Mouse (Mus musculus) neural tube, embryonic 13.5 days (tissue): Measurements from ENCODE around the gene Cabp4. TPM values are rescaled to one million over a fixed set of nuclear protein-coding genes. Genes with fewer than 3 reads are reported as not detected.
A peak's percentile ranks its signal among the peaks of the same experiment; 100 is the strongest.

Source experiments
- ATAC-seq: fragments of 200-750 bp; cut with Nextera tagmentation; 2 replicates; pipeline ENCODE4 v1.8.0; 2017; ENCODE audit warnings: low read depth, mild to moderate bottlenecking, moderate TSS enrichment, moderate library complexity
- H3K27ac ChIP-seq: fragments of 300-500 bp; sonication (generic); replicated peaks from 2 replicates; pipeline ENCODE4 v1.5.1; 2015; ENCODE audit warnings: moderate library complexity, mild to moderate bottlenecking, inconsistent platforms
- H3K27me3 ChIP-seq: fragments of 300-500 bp; sonication (generic); 2 replicates; pipeline ENCODE4 v1.6.1; 2015; ENCODE audit warnings: mild to moderate bottlenecking, inconsistent platforms
- H3K36me3 ChIP-seq: fragments of 300-500 bp; sonication (generic); 2 replicates; pipeline ENCODE4 v1.6.1; 2015; ENCODE audit warnings: mild to moderate bottlenecking, inconsistent platforms
- H3K4me1 ChIP-seq: fragments of 300-500 bp; sonication (generic); replicated peaks from 2 replicates; pipeline ENCODE4 v1.6.1; 2015; ENCODE audit warnings: inconsistent platforms
- H3K4me2 ChIP-seq: fragments of 300-500 bp; sonication (generic); 2 replicates; pipeline ENCODE4 v1.6.1; 2015; ENCODE audit warnings: inconsistent platforms, mild to moderate bottlenecking, moderate library complexity
- H3K4me3 ChIP-seq: fragments of 300-500 bp; sonication (generic); 2 replicates; pipeline ENCODE4 v1.5.1; 2015; ENCODE audit warnings: mild to moderate bottlenecking, inconsistent platforms
- H3K9ac ChIP-seq: fragments of 300-500 bp; sonication (generic); 2 replicates; pipeline ENCODE4 v1.6.1; 2015; ENCODE audit warnings: moderate library complexity, mild to moderate bottlenecking, inconsistent platforms
- H3K9me3 ChIP-seq: fragments of 300-500 bp; sonication (generic); 2 replicates; pipeline ENCODE4 v1.6.1; 2016; ENCODE audit warnings: inconsistent platforms
- WGBS: fragments of 180-500 bp; shearing (Covaris S2); methylation state at CpG from one replicate; pipeline ENCODE4 v1.1.7; 2015; 5-methylcytosine and 5-hydroxymethylcytosine counted together
- polyA plus RNA-seq: library from polyadenylated mRNA; unstranded; fragments of >200 nt; fragmentation: Nextera tagmentation; extraction: Ambion mirVana; gene quantifications from 2 replicates; pipeline ENCODE4 v1.2.1, GENCODE M21; 2015

The Cabp4 gene
- polyA plus RNA-seq, 1 experiment from 2014 or later: 0.14 TPM

GRCm38 (mm10) chr19:4102626-4103025, 41.2 kb downstream of the Cabp4 start:
- 95% methylated on average over 12 of the region's 12 CpGs for whole genome bisulfite sequencing
- Histone ChIP-seq H3K36me3 (peaks cover 25% of the 10 kb centered on the region), H3K27me3 (peaks cover 16% of the 10 kb centered on the region), H3K4me1 (peaks cover 58% of the 10 kb centered on the region), H3K9ac (no peak overlapping the region), H3K27ac (no peak overlapping the region), H3K9me3 (no peaks in the 10 kb centered on the region), H3K4me3 (no peak overlapping the region), H3K4me2 (no peak overlapping the region)
- no peak for ATAC-seq

GRCm38 (mm10) chr19:4102049-4102448, 41.8 kb downstream of the Cabp4 start:
- H3K27me3 ChIP-seq: peaks cover 16% of the 10 kb centered on the region
- no peaks in the 10 kb centered on the region for H3K9me3 ChIP-seq
- H3K9ac ChIP-seq: no peak overlapping the region
- H3K4me1 ChIP-seq: peaks cover 62% of the 10 kb centered on the region
- peak overlapping the region; percentile 60 for H3K4me3 ChIP-seq
- peak overlapping the region; percentile 85 for H3K4me2 ChIP-seq
- WGBS: 88% methylated on average over 2 of the region's 2 CpGs
- H3K27ac ChIP-seq: no peak overlapping the region
- ATAC-seq: no peak
- peaks cover 20% of the 10 kb centered on the region for H3K36me3 ChIP-seq

- H3K27ac ChIP-seq: peak overlapping the region; percentile 78; the same call in 1 of the 2 replicates
- no peaks in the 10 kb centered on the region for H3K9me3 ChIP-seq
These were observed 42.4 kb downstream of the Cabp4 start for GRCm38 (mm10) chr19:4101466-4101865.

GRCm38 (mm10) chr19:4100718-4101261, 43.0 kb downstream of the Cabp4 start:
- 0 out of 2 replicates have a peak, but pooled peaks have one; percentile 3 for ATAC-seq
- under 1% methylated on average over 52 of the region's 52 CpGs for WGBS
- peaks cover 16% of the 10 kb centered on the region for H3K27me3 ChIP-seq
- peak overlapping the region; percentile 85 for H3K4me2 ChIP-seq
- H3K27ac ChIP-seq: peak overlapping the region; percentile 78
- peaks cover 14% of the 10 kb centered on the region for H3K36me3 ChIP-seq
- peak overlapping the region; percentile 60 for H3K4me3 ChIP-seq
- H3K4me1 ChIP-seq: peaks cover 69% of the 10 kb centered on the region
- H3K9ac ChIP-seq: peak overlapping the region; percentile 80
- no peaks in the 10 kb centered on the region for H3K9me3 ChIP-seq

More at GRCm38 (mm10) chr19:4101466-4101865, 42.4 kb downstream of the Cabp4 start:
- Histone ChIP-seq H3K4me3 (peak overlapping the region; percentile 60), H3K36me3 (peaks cover 14% of the 10 kb centered on the region), H3K9ac (peak overlapping the region; percentile 80), H3K4me1 (peaks cover 63% of the 10 kb centered on the region), H3K27me3 (peaks cover 16% of the 10 kb centered on the region), H3K4me2 (peak overlapping the region; percentile 85)
- 60% methylated on average over 6 of the region's 6 CpGs for WGBS
- ATAC-seq: no peak

- Histone ChIP-seq H3K36me3 (peaks cover 7% of the 10 kb centered on the region; the same call in 1 of the 2 replicates), H3K27me3 (peaks cover 16% of the 10 kb centered on the region), H3K27ac (peak within 1 kb of the TSS; percentile 78), H3K4me1 (peaks cover 69% of the 10 kb centered on the region), H3K4me2 (peak within 1 kb of the TSS; percentile 85), H3K9me3 (no peaks in the 10 kb centered on the region), H3K4me3 (peak within 1 kb of the TSS; percentile 60), H3K9ac (peak within 1 kb of the TSS; percentile 80)
- 1% methylated on average over 49 of the region's 53 CpGs for WGBS
- ATAC-seq: no peak
These were observed 43.8 kb downstream of the Cabp4 start, which contains the start of gene Pitpnm1 for GRCm38 (mm10) chr19:4099837-4100717. TSS of gene Pitpnm1 (plus strand) at chr19:4099998.

DNA sequence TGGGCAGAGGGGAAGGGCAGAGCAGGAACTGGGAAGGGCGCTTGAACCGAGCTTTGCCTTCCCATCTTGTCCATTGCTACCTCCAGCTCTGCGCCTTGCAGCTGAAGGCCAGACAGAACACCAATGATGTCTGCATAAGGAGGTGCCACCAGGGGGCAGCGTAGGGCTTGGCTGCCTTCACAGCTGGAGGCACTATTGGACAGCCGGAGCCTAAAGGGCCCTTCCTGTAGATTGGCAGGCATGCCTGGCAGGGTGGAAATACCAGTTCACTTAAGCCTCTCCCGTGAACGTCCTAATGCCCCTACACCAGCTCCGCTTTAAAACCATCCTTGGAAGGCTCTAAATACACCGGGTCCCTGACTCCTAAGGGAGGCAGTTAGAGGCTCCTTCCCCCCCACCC, 44.8 kb downstream of the Cabp4 start:
- Histone ChIP-seq H3K36me3 (0 out of 2 replicates have a peak, but pooled peaks cover 4% of the 10 kb centered on the region), H3K9ac (0 out of 2 replicates have a peak overlapping the region, but pooled peaks have one; percentile 80), H3K27ac (no peak overlapping the region), H3K4me2 (peak overlapping the region; percentile 85), H3K4me1 (peaks cover 62% of the 10 kb centered on the region), H3K4me3 (no peak overlapping the region), H3K9me3 (no peaks in the 10 kb centered on the region), H3K27me3 (peaks cover 16% of the 10 kb centered on the region)
- ATAC-seq: no peak
- WGBS: 16% methylated on average over 9 of the region's 9 CpGs

- Histone ChIP-seq H3K27me3 (peaks cover 15% of the 10 kb centered on the region), H3K4me3 (no peak overlapping the region), H3K9me3 (no peaks in the 10 kb centered on the region), H3K36me3 (0 out of 2 replicates have a peak, but pooled peaks cover 3% of the 10 kb centered on the region), H3K27ac (no peak overlapping the region), H3K9ac (peak overlapping the region; percentile 70; the same call in 1 of the 2 replicates), H3K4me2 (peak overlapping the region; percentile 85; the same call in 1 of the 2 replicates), H3K4me1 (peaks cover 62% of the 10 kb centered on the region)
- no peak for ATAC-seq
- 93% methylated on average over 13 of the region's 13 CpGs for WGBS
These were observed 45.4 kb downstream of the Cabp4 start for GRCm38 (mm10) chr19:4098426-4098825.

DNA sequence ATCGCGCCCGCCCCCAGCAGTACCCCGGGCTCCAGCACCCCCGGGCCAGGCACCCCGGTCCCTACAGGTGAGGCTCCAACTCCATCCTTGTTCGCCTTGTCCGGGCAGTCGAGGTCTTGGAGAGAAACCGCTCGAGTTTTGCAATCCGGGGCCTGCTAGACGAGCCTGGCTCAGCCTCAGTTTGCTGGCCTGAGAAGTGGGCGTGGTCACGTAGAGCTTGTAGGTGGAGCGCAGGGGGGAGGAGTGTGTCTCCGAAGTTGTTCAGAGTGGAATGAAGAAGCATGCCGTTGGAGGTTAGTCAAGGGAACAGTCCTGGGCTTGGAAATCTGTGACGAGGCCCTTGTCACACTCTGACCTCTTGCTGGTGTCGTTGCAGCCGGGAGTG, 46.4 kb downstream of the Cabp4 start:
- Histone ChIP-seq H3K36me3 (no peaks in the 10 kb centered on the region), H3K27me3 (peaks cover 12% of the 10 kb centered on the region), H3K4me3 (peak overlapping the region; percentile 69), H3K4me1 (peaks cover 59% of the 10 kb centered on the region), H3K4me2 (peak overlapping the region; percentile 85), H3K27ac (peak overlapping the region; percentile 88), H3K9ac (peak overlapping the region; percentile 70), H3K9me3 (no peaks in the 10 kb centered on the region)
- WGBS: 2% methylated on average over 21 of the region's 21 CpGs
- ATAC-seq: no peak; the same call in 1 of the 2 replicates

- H3K27ac ChIP-seq: peak within 1 kb of the TSS; percentile 88
- peak; percentile 94 for ATAC-seq
- H3K9ac ChIP-seq: peak within 1 kb of the TSS; percentile 70
- H3K9me3 ChIP-seq: no peaks in the 10 kb centered on the region
- WGBS: under 1% methylated on average over 65 of the region's 65 CpGs
- peaks cover 8% of the 10 kb centered on the region for H3K27me3 ChIP-seq
- peak within 1 kb of the TSS; percentile 85 for H3K4me2 ChIP-seq
- H3K36me3 ChIP-seq: no peaks in the 10 kb centered on the region
- H3K4me1 ChIP-seq: peaks cover 53% of the 10 kb centered on the region
- H3K4me3 ChIP-seq: peak within 1 kb of the TSS; percentile 69
These were observed 47.0 kb downstream of the Cabp4 start, which contains the start of gene Cdk2ap2 for GRCm38 (mm10) chr19:4096642-4097440. TSS of gene Cdk2ap2 (plus strand) at chr19:4097182.

DNA sequence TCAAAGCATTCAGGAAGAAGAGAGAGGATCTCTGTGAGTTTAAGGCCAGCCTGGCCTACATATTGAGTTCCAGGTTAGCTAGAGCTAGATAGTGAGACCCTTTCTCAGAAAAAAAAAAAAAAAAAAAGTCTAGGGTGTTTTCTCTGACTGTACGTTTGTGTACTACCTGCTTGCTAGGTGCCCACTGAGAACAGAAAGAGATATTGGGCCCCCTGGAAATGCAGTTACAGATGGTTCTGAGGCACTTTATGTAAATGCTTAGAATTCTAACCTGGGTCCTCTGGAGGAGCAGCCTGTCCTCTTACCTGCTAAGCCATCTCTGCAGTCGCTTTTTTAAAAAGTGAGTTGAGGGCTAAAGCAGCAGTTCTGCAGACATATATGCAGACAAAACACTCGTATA, 48.0 kb downstream of the Cabp4 start:
- Histone ChIP-seq H3K9ac (no peak overlapping the region), H3K27ac (0 out of 2 replicates have a peak overlapping the region, but pooled peaks have one; percentile 88), H3K36me3 (no peaks in the 10 kb centered on the region), H3K9me3 (no peaks in the 10 kb centered on the region), H3K4me1 (peaks cover 43% of the 10 kb centered on the region), H3K27me3 (no peaks in the 10 kb centered on the region; the same call in 1 of the 2 replicates), H3K4me2 (peak overlapping the region; percentile 85), H3K4me3 (no peak overlapping the region)
- WGBS: 62% methylated on average over 3 of the region's 3 CpGs
- no peak for ATAC-seq

DNA sequence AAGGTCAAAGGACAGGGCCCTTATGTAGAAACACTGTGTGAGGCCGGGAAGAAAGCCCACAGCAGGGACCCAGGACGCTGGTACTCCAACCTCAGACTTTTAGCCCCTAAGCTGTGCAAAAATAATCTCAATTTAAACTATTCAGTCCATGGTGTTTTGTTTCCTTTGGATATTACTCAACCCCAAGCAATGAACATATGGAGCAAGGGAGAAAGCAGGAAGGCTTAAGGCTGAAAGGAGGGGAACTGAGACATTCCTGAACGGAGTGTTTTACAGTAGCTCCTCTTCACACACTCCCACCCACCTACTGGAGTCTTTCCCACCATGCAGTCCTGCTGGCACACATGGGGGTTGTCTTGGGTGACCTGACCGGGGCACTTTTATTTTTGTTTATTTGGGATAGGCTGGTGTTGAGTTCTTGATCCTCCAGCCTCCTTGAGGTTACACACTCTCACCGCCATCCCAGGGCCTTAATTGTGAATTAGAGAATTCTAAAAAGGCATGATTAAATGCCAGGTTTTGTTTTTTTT, 49.0 kb downstream of the Cabp4 start:
- H3K27me3 ChIP-seq: no peaks in the 10 kb centered on the region; the same call in 1 of the 2 replicates
- H3K9ac ChIP-seq: no peak overlapping the region
- H3K9me3 ChIP-seq: no peaks in the 10 kb centered on the region
- no peak for ATAC-seq
- no peak overlapping the region for H3K27ac ChIP-seq
- WGBS: 83% methylated on average over 5 of the region's 5 CpGs
- peaks cover 33% of the 10 kb centered on the region for H3K4me1 ChIP-seq
- H3K4me3 ChIP-seq: no peak overlapping the region
- H3K4me2 ChIP-seq: no peak overlapping the region
- no peaks in the 10 kb centered on the region for H3K36me3 ChIP-seq
